Mouse (Mus musculus): ENCODE measurements around the gene 1700102P08Rik.

DNA sequence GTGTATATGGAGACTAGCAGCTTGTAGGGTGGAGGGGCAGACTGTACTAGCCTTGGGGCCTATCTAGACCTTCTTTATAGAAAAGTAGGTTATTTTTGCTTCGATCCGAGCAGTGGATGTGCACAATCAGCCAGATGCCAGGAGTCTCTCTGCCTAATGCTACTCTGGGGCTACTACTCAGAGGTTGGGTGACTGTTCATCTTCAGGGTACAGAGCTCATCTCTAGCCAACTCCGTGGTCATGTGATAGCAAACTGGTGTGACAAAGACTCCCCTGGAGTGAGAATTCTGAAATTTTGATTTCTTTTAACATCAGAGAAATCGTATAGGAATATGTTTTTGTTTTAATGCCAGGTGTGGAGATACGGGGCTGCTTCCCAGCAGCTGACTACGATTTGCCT, 60.3 kb downstream of the 1700102P08Rik start:
- no peak for TF ChIP-seq CTCF (IDR thresholded peaks at IDR 0.05; ENCODE audit: extremely low read depth, insufficient read length, insufficient replicate concordance, low read depth, low read length)
- no peak for TF ChIP-seq POLR2A (IDR thresholded peaks at IDR 0.05; ENCODE audit: low read depth, low read length)

All from small intestine, adult 2 months (tissue).